Mouse (Mus musculus) liver, embryonic 14.5 days (tissue): ENCODE measurements around the gene Uck1. TPM values are rescaled to one million over a fixed set of nuclear protein-coding genes. Genes with fewer than 3 reads are reported as not detected.
"Not testable (repeated sequence)": the region's sequence is repeated elsewhere in the genome, so short reads cannot be mapped to it uniquely, and the experiment has no call there.

Experiments
- ATAC-seq: fragments of 200-750 bp; cut with Nextera tagmentation; 2 replicates; pipeline ENCODE4 v1.8.0; 2017; ENCODE audit warnings: moderate number of reproducible peaks, mild to moderate bottlenecking, moderate library complexity; ENCODE audit not compliant: insufficient read depth
- DNase-seq, 3 experiments: peaks; one replicate each; pipeline ENCODE4 v3.0.0-alpha.2; 2012 to 2013; ENCODE audit warnings: low read depth in 3 of 3, low spot score in 3 of 3
- H3K27ac ChIP-seq: fragments of 300-500 bp; sonication (generic); 2 replicates; pipeline ENCODE4 v1.5.1; 2014; ENCODE audit warnings: moderate library complexity, mild to moderate bottlenecking, control low read depth, inconsistent platforms
- H3K27me3 ChIP-seq: fragments of 300-500 bp; sonication (generic); 2 replicates; pipeline ENCODE4 v1.6.1; 2014; ENCODE audit warnings: mild to moderate bottlenecking, low read length, moderate library complexity; ENCODE audit not compliant: control insufficient read depth, insufficient read depth
- H3K36me3 ChIP-seq: fragments of 300-500 bp; sonication (generic); replicated peaks from 2 replicates; pipeline ENCODE4 v1.6.1; 2014; ENCODE audit warnings: low read depth; ENCODE audit not compliant: control insufficient read depth, insufficient read depth
- H3K4me1 ChIP-seq, 2 experiments: fragments of 200-500 bp in 1 of 2; fragments of 300-500 bp in 1 of 2; sonication (generic) in 1 of 2; replicated peaks; 2 replicates each; pipeline ENCODE4 v1.6.1; 2012 to 2014; ENCODE audit warnings: antibody characterized with exemption in 1 of 2, inconsistent platforms in 1 of 2, low read length in 1 of 2; ENCODE audit not compliant: control insufficient read depth in 2 of 2, insufficient read depth in 2 of 2
- H3K4me2 ChIP-seq: fragments of 300-500 bp; sonication (generic); 2 replicates; pipeline ENCODE4 v1.6.1; 2014; ENCODE audit warnings: low read depth, mild to moderate bottlenecking, control low read depth, moderate library complexity
- H3K4me3 ChIP-seq, 2 experiments: fragments of 200-500 bp in 1 of 2; fragments of 300-500 bp in 1 of 2; sonication (generic) in 1 of 2; 2 replicates each; pipeline ENCODE4 v1.5.1; 2012 to 2014; ENCODE audit warnings: low read depth in 2 of 2, low read length in 2 of 2, mild to moderate bottlenecking in 2 of 2, control low read depth in 1 of 2, inconsistent platforms in 1 of 2, moderate library complexity in 1 of 2; ENCODE audit not compliant: insufficient read depth in 1 of 2
- H3K9ac ChIP-seq: fragments of 300-500 bp; sonication (generic); replicated peaks from 2 replicates; pipeline ENCODE4 v1.6.1; 2014; ENCODE audit warnings: mild to moderate bottlenecking, control low read depth, moderate library complexity
- H3K9me3 ChIP-seq: fragments of 300-500 bp; sonication (generic); 2 replicates; pipeline ENCODE4 v1.6.1; 2016; ENCODE audit warnings: low read length, mixed read lengths; ENCODE audit not compliant: control insufficient read depth
- CTCF ChIP-seq: IDR thresholded peaks from 2 replicates; pipeline ENCODE4 v1.5.1; 2016; ENCODE audit warnings: antibody characterized with exemption, low read depth, control low read depth
- EP300 ChIP-seq: IDR thresholded peaks from 2 replicates; pipeline ENCODE4 v1.6.1; 2016; ENCODE audit warnings: antibody characterized with exemption, low read depth
- WGBS: fragments of 180-500 bp; shearing (Covaris S2); extraction: QIAGEN DNeasy Blood & Tissue Kit; methylation state at CpG from one replicate; pipeline ENCODE4 v1.1.7; 2014; ENCODE audit not compliant: insufficient replicate concordance; 5-methylcytosine and 5-hydroxymethylcytosine counted together
- polyA plus RNA-seq, 2 experiments: library from polyadenylated mRNA; depleted of rRNA in 1 of 2; stranded (reverse) in 1 of 2; unstranded in 1 of 2; fragments of >200 nt; fragmentation: Nextera tagmentation in 1 of 2; extraction: Ambion mirVana in 1 of 2; gene quantifications; 2 replicates each; pipeline versions ENCODE4 v1.2.1 to v1.2.3; 2012 to 2014

Gene Uck1
- polyA plus RNA-seq, 2 experiments = 17.7 to 21.5 TPM

GRCm38 (mm10) chr2:32306176-32306575, 46.2 kb upstream of the Uck1 start:
- no peak for ATAC-seq
- Histone ChIP-seq H3K4me1 (no peaks in the 10 kb centered on the region), H3K27me3 (no peaks in the 10 kb centered on the region), H3K9me3 (no peaks in the 10 kb centered on the region), H3K9ac (no peak overlapping the region), H3K4me3 (no peak overlapping the region), H3K4me2 (no peak overlapping the region), H3K36me3 (peaks cover 18% of the 10 kb centered on the region), H3K27ac (no peak overlapping the region)
- WGBS = 79% methylated on average over 9 of the region's 9 CpGs
- no peak for DNase-seq
- TF ChIP-seq CTCF = no peak

DNA sequence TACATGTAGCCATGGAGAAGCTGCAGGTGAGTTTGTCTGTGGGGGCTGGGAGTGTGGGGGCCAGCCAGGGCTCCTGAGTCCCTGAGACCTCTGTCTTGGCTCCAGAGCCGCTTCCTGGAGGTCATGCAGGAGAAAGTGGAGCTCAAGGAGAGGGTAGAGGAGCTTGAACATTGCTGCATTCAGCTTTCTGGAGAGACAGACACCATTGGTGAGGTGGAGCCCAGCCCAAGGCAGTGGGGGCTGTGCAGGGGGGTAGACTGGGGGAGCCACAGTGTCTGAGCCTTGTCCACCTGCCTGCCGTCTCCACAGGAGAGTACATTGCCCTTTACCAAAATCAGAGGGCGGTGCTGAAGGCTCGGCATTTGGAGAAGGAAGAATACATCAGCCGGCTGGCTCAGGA, 45.7 kb upstream of the Uck1 start:
- ATAC-seq (no peak), DNase-seq (no peak)
- Histone ChIP-seq H3K27ac (no peak overlapping the region), H3K4me2 (no peak overlapping the region), H3K36me3 (peaks cover 18% of the 10 kb centered on the region), H3K27me3 (no peaks in the 10 kb centered on the region), H3K4me1 (no peaks in the 10 kb centered on the region), H3K4me3 (no peak overlapping the region), H3K9me3 (no peaks in the 10 kb centered on the region), H3K9ac (no peak overlapping the region)
- TF ChIP-seq EP300 (no peak), CTCF (no peak)
- WGBS = 84% methylated on average over 5 of the region's 5 CpGs

GRCm38 (mm10) chr2:32304145-32304832, 44.3 kb upstream of the Uck1 start:
- H3K27me3 ChIP-seq = no peaks in the 10 kb centered on the region
- H3K4me3 ChIP-seq = no peak overlapping the region
- no peak overlapping the region for H3K27ac ChIP-seq
- no peak for DNase-seq
- H3K36me3 ChIP-seq = peaks cover 23% of the 10 kb centered on the region
- H3K9me3 ChIP-seq = no peaks in the 10 kb centered on the region
- no peak overlapping the region for H3K4me2 ChIP-seq
- H3K4me1 ChIP-seq = no peaks in the 10 kb centered on the region
- WGBS = 58% methylated on average over 8 of the region's 8 CpGs
- no peak for ATAC-seq
- no peak overlapping the region for H3K9ac ChIP-seq
- TF ChIP-seq EP300 = no peak
- TF ChIP-seq CTCF = peak; percentile 84

- Histone ChIP-seq H3K4me1 (no peaks in the 10 kb centered on the region), H3K9me3 (no peaks in the 10 kb centered on the region), H3K4me3 (no peak overlapping the region), H3K9ac (no peak overlapping the region), H3K27me3 (no peaks in the 10 kb centered on the region), H3K36me3 (peaks cover 32% of the 10 kb centered on the region), H3K27ac (no peak overlapping the region), H3K4me2 (no peak overlapping the region)
- WGBS = 82% methylated on average over 10 of the region's 10 CpGs
- no peak for ATAC-seq
- no peak for DNase-seq
- TF ChIP-seq EP300 = no peak
- peak; percentile 66 for TF ChIP-seq CTCF
Measured at GRCm38 (mm10) chr2:32302952-32303351, 43.0 kb upstream of the Uck1 start.

DNA sequence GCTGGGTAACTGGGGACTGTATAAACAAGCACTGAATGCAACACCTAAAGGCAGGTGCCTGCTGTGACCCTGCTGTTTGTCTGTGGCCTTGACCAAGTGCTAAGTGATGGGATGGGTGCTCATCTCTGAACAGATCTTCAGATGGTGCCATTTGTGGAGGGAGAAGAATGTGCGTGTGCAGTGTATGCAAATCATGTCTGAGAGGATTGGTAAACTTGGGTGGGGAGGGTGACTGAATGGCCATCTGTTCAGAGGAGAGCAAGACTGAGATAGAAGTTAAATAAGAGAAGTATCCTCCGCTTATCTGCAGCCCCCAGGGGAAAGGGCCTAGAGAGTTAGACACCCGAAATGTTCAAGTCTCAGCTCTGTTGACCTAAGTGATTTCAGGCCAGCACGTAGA, 39.5 kb upstream of the Uck1 start:
- no peak for TF ChIP-seq EP300
- TF ChIP-seq CTCF = no peak
- Histone ChIP-seq H3K4me2 (no peak overlapping the region), H3K27ac (no peak overlapping the region), H3K4me3 (no peak overlapping the region), H3K27me3 (no peaks in the 10 kb centered on the region), H3K4me1 (no peaks in the 10 kb centered on the region), H3K9me3 (no peaks in the 10 kb centered on the region), H3K9ac (no peak overlapping the region), H3K36me3 (peaks cover 29% of the 10 kb centered on the region)
- 70% methylated on average over 4 of the region's 4 CpGs for WGBS
- no peak for ATAC-seq
- DNase-seq = no peak

DNA sequence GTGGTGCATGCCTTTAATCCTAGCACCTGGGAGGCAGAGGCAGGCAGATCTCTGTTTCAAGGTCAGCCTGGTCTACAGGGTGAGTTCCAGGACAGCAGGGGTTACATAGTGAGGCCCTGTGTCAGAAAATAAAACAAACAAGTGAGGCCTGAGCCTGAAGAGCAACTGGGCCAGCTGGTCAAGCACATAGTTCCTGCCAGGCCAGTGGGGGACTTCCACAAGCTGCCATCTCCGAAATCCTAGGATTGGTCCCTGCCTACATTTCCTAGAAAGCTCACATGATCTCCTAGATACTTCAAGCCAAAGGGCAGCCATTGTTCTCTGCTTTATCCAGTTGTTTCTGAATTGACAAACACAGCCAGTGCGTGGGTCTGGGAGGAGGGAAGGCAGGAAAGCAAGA, 35.9 kb upstream of the Uck1 start:
- not testable (repeated sequence) for ATAC-seq, H3K4me1 ChIP-seq, H3K9ac ChIP-seq, DNase-seq, H3K9me3 ChIP-seq, H3K4me2 ChIP-seq, H3K4me3 ChIP-seq, H3K27me3 ChIP-seq, H3K27ac ChIP-seq
- 92% methylated on average over 2 of the region's 2 CpGs for WGBS
- H3K36me3 ChIP-seq = peaks cover 18% of the 10 kb centered on the region
